Comparison of ENCODE assay signal across 12 mouse cellular contexts in genomic region chr2:27554308-27554707, GRCm38 (mm10). TPM values are rescaled to one million over a fixed set of nuclear protein-coding genes. Genes with fewer than 3 reads are reported as not detected.
A peak's percentile ranks its signal among the peaks of the same experiment; 100 is the strongest.
DNase-seq lines count a peak whose midpoint lies in the region; ATAC-seq lines count a peak whose summit lies in the region.
"Had no signal": no experiment of that assay in that cellular context is flagged by ENCODE, and none has a peak within 500 bp of the region (broad histone marks: within the 10 kb centered on the region; RNA-seq: fewer than 3 reads in every experiment).

No protein-coding gene starts in this region.

- no peak overlapping the region for H3K4me3 ChIP-seq in lung, embryonic 15.5 days
- no peak overlapping the region for H3K4me3 ChIP-seq in midbrain, embryonic 11.5 days (ENCODE audit: low read depth, low read length)
- H3K4me3 ChIP-seq: forebrain, embryonic 12.5 days; midbrain, embryonic 12.5 days had no signal

- H3K9ac ChIP-seq in lung, embryonic 15.5 days: no peak overlapping the region
- no peak overlapping the region for H3K9ac ChIP-seq in midbrain, embryonic 11.5 days (ENCODE audit: low read length)
- H3K9ac ChIP-seq: forebrain, embryonic 12.5 days; midbrain, embryonic 12.5 days had no signal

- no peaks in the 10 kb centered on the region for H3K36me3 ChIP-seq in lung, embryonic 15.5 days
- H3K36me3 ChIP-seq in midbrain, embryonic 11.5 days (ENCODE audit: control insufficient read depth, insufficient read depth, low read length): no peaks in the 10 kb centered on the region
- H3K36me3 ChIP-seq: forebrain, embryonic 12.5 days; midbrain, embryonic 12.5 days had no signal

- no peaks in the 10 kb centered on the region for H3K27me3 ChIP-seq in lung, embryonic 15.5 days
- H3K27me3 ChIP-seq in midbrain, embryonic 11.5 days (ENCODE audit: control insufficient read depth, insufficient read depth, low read length): no peaks in the 10 kb centered on the region
- H3K27me3 ChIP-seq: midbrain, embryonic 12.5 days; Patski had no signal

- DNase-seq in adrenal gland, adult (ENCODE audit: inconsistent age in 2 of 2, low spot score in 1 of 2): peak; percentile 59 to 67
- no peak for DNase-seq in adrenal gland, adult 8-10 months
- peak; percentile 50 to 76 for DNase-seq in heart, adult 9 months (ENCODE audit: low spot score in 2 of 2)
- DNase-seq in kidney, adult 9 months: peak; percentile 66
- DNase-seq in midbrain, embryonic 11.5 days (ENCODE audit: low spot score, missing footprints): no peak
- no peak for DNase-seq in left cerebral cortex, adult 9 months (ENCODE audit: low spot score in 2 of 2)
- DNase-seq in ovary, postnatal 14 days (ENCODE audit: low spot score): no peak
- DNase-seq: cerebellum, postnatal 36 days had no signal

- H3K4me2 ChIP-seq in lung, embryonic 15.5 days: no peak overlapping the region
- no peak overlapping the region for H3K4me2 ChIP-seq in midbrain, embryonic 11.5 days
- H3K4me2 ChIP-seq: forebrain, embryonic 12.5 days; midbrain, embryonic 12.5 days had no signal

- H3K27ac ChIP-seq in lung, embryonic 15.5 days: peak overlapping the region; percentile 64
- H3K27ac ChIP-seq in midbrain, embryonic 11.5 days (ENCODE audit: low read depth, low read length): no peak overlapping the region
- H3K27ac ChIP-seq: forebrain, embryonic 12.5 days; midbrain, embryonic 12.5 days had no signal

- no peaks in the 10 kb centered on the region for H3K9me3 ChIP-seq in lung, embryonic 15.5 days
- no peaks in the 10 kb centered on the region for H3K9me3 ChIP-seq in midbrain, embryonic 11.5 days (ENCODE audit: control insufficient read depth, low read length)
- H3K9me3 ChIP-seq: forebrain, embryonic 12.5 days; midbrain, embryonic 12.5 days had no signal

- WGBS in lung, embryonic 15.5 days: 61% methylated on average over 9 of the region's 9 CpGs
- 86% methylated on average over 9 of the region's 9 CpGs for WGBS in midbrain, embryonic 11.5 days

- ATAC-seq in lung, embryonic 15.5 days (ENCODE audit: borderline replicate concordance, extremely low read depth, low FRiP score, low TSS enrichment): peak; percentile 67
- ATAC-seq in midbrain, embryonic 11.5 days (ENCODE audit: low FRiP score): no peak
- ATAC-seq: Patski had no signal

- peaks cover 18% of the 10 kb centered on the region for H3K4me1 ChIP-seq in lung, embryonic 15.5 days
- no peaks in the 10 kb centered on the region for H3K4me1 ChIP-seq in midbrain, embryonic 11.5 days (ENCODE audit: control insufficient read depth, insufficient read depth, low read length)
- H3K4me1 ChIP-seq: forebrain, embryonic 12.5 days; midbrain, embryonic 12.5 days had no signal

RNA-seq across cellular contexts. Expression of gene Wdr5, which starts 39.4 kb away (rescaled TPM):
- total RNA-seq in adrenal gland, adult 8-10 months (2022): 10 to 100 TPM; 31.3 to 42.8 (median 36.3) TPM
- 60.4 and 61.2 TPM in 2 replicates for polyA plus RNA-seq in lung, embryonic 15.5 days (2015; fragmentation: Nextera tagmentation; extraction: Ambion mirVana)
- polyA plus RNA-seq in midbrain, embryonic 11.5 days (2014; fragmentation: Nextera tagmentation; extraction: Ambion mirVana): 63.5 and 69.1 TPM in 2 replicates

RNA-seq across cellular contexts. Expression of gene Brd3, which starts 46.8 kb away (rescaled TPM):
- total RNA-seq in adrenal gland, adult 8-10 months (2022): 10 to 100 TPM; 87.2 to 97.9 (median 91.9) TPM
- 89.1 and 90.0 TPM in 2 replicates for polyA plus RNA-seq in lung, embryonic 15.5 days (2015; fragmentation: Nextera tagmentation; extraction: Ambion mirVana)
- polyA plus RNA-seq in midbrain, embryonic 11.5 days (2014; fragmentation: Nextera tagmentation; extraction: Ambion mirVana): 168 and 189 TPM in 2 replicates

Comparison
In these comparisons a context has a peak if more than half of its experiments do, and no peak if none do; other contexts are left out.
1. DNase-seq: peak in adrenal gland, adult (2 of 2), heart, adult 9 months (2 of 2) and kidney, adult 9 months (single experiment); none in adrenal gland, adult 8-10 months (single experiment), midbrain, embryonic 11.5 days (single experiment), left cerebral cortex, adult 9 months (0 of 2) and ovary, postnatal 14 days (single experiment).